Mouse (Mus musculus) megakaryocyte progenitor cell, adult 5-6 weeks (primary cell): Measurements from ENCODE around the gene Dkkl1. TPM values are rescaled to one million over a fixed set of nuclear protein-coding genes. Genes with fewer than 3 reads are reported as not detected.
A peak's percentile ranks its signal among the peaks of the same experiment; 100 is the strongest.

Source experiments
- ATAC-seq: replicated peaks from 2 replicates; pipeline ENCODE4 v1.8.0; 2016; ENCODE audit warnings: mild to moderate bottlenecking, moderate TSS enrichment, inconsistent platforms; ENCODE audit not compliant: poor library complexity
- total RNA-seq, 2 experiments: library from RNA; stranded (forward) in 1 of 2; stranded (reverse) in 1 of 2; fragments of 157-497, 149-512 nt in 1 of 2; fragments of 200-1000 nt in 1 of 2; gene quantifications; 2 replicates each; pipeline versions ENCODE4 v1.2.3 to v1.2.4; 2015 to 2017

Dkkl1 gene
- total RNA-seq, 2 experiments from 2014 or later = 4.2 to 5.4 TPM

GRCm38 (mm10) chr7:45172974-45173373, 39.0 kb downstream of the Dkkl1 start:
- ATAC-seq = peak; percentile 56

- peak; percentile 30; the same call in 1 of the 2 replicates for ATAC-seq
These were observed 42.5 kb downstream of the Dkkl1 start for GRCm38 (mm10) chr7:45169495-45169894.

- no peak for ATAC-seq
These were observed 43.3 kb downstream of the Dkkl1 start for GRCm38 (mm10) chr7:45168656-45169055.

- no peak for ATAC-seq
These were observed 44.0 kb downstream of the Dkkl1 start for GRCm38 (mm10) chr7:45167761-45168445.

- no peak for ATAC-seq
These were observed 45.0 kb downstream of the Dkkl1 start for GRCm38 (mm10) chr7:45166950-45167401.

- ATAC-seq = no peak
These were observed 46.2 kb downstream of the Dkkl1 start for GRCm38 (mm10) chr7:45165701-45166100.

- ATAC-seq = no peak
These were observed 47.1 kb downstream of the Dkkl1 start for GRCm38 (mm10) chr7:45164833-45165232.

GRCm38 (mm10) chr7:45163735-45164490, 48.0 kb downstream of the Dkkl1 start, which contains the start of gene Slc17a7:
Gene Slc17a7, plus strand, starts transcription at chr7:45163949.
- peak; percentile 63 for ATAC-seq

GRCm38 (mm10) chr7:45162996-45163615, 48.8 kb downstream of the Dkkl1 start:
- no peak for ATAC-seq

- ATAC-seq = no peak
These were observed 49.4 kb downstream of the Dkkl1 start for GRCm38 (mm10) chr7:45162551-45162950.

- peak; percentile 88 for ATAC-seq
These were observed 50.1 kb downstream of the Dkkl1 start for GRCm38 (mm10) chr7:45161612-45162473.

- ATAC-seq = no peak
These were observed 51.1 kb downstream of the Dkkl1 start for GRCm38 (mm10) chr7:45160866-45161265.

- ATAC-seq = no peak
These were observed 51.6 kb downstream of the Dkkl1 start for GRCm38 (mm10) chr7:45160316-45160800.

GRCm38 (mm10) chr7:45158991-45159390, 53.0 kb downstream of the Dkkl1 start:
- no peak for ATAC-seq

Other genes with a start within 250 kb of the Dkkl1 start
Only the 30 nearest of the 36 such genes appear.
- gene Bcl2l12, start 213.4 kb downstream of the Dkkl1 start, total RNA-seq (2015) = 22.6 and 25.9 TPM in 2 replicates
- gene Bcl2l12, start 213.4 kb downstream of the Dkkl1 start, total RNA-seq (2017) = 26.2 and 28.0 TPM in 2 replicates
- 19.5 and 21.9 TPM in 2 replicates for gene Scaf1, start 195.8 kb downstream of the Dkkl1 start, total RNA-seq (2015)
- 8.7 and 11.2 TPM in 2 replicates for gene Scaf1, start 195.8 kb downstream of the Dkkl1 start, total RNA-seq (2017)
- 4.8 and 6.1 TPM in 2 replicates for gene Rras, start 194.2 kb downstream of the Dkkl1 start, total RNA-seq (2015)
- gene Rras, start 194.2 kb downstream of the Dkkl1 start, total RNA-seq (2017) = 1.1 TPM in 1 of 2 replicates, not detected in the other
- 20.5 and 21.7 TPM in 2 replicates for gene Prr12, start 159.3 kb downstream of the Dkkl1 start, total RNA-seq (2015)
- gene Prr12, start 159.3 kb downstream of the Dkkl1 start, total RNA-seq (2017) = 2.8 and 4.0 TPM in 2 replicates
- 39.7 and 45.0 TPM in 2 replicates for gene Nosip, start 149.7 kb downstream of the Dkkl1 start, total RNA-seq (2015)
- gene Nosip, start 149.7 kb downstream of the Dkkl1 start, total RNA-seq (2017) = 46.8 and 49.2 TPM in 2 replicates
- 2.6 and 4.7 TPM in 2 replicates for gene Prrg2, start 149.5 kb downstream of the Dkkl1 start, total RNA-seq (2015)
- gene Prrg2, start 149.5 kb downstream of the Dkkl1 start, total RNA-seq (2017) = 3.0 and 4.2 TPM in 2 replicates
- 4.6 and 7.8 TPM in 2 replicates for gene Rcn3, start 119.9 kb downstream of the Dkkl1 start, total RNA-seq (2015)
- gene Rcn3, start 119.9 kb downstream of the Dkkl1 start, total RNA-seq (2017) = 5.4 TPM in 2 replicates
- gene Fcgrt, start 108.3 kb downstream of the Dkkl1 start, total RNA-seq (2015) = 0.54 and 0.62 TPM in 2 replicates
- 3.9 TPM in 2 replicates for gene Fcgrt, start 108.3 kb downstream of the Dkkl1 start, total RNA-seq (2017)
- gene Rps11, start 87.7 kb downstream of the Dkkl1 start, total RNA-seq (2015) = 3,046 and 3,197 TPM in 2 replicates
- gene Rps11, start 87.7 kb downstream of the Dkkl1 start, total RNA-seq (2017) = 1,081 and 1,541 TPM in 2 replicates
- 2,930 and 3,118 TPM in 2 replicates for gene Rpl13a, start 83.4 kb downstream of the Dkkl1 start, total RNA-seq (2015)
- 3,320 and 3,859 TPM in 2 replicates for gene Rpl13a, start 83.4 kb downstream of the Dkkl1 start, total RNA-seq (2017)
- gene Gm45713, start 75.9 kb downstream of the Dkkl1 start, total RNA-seq (2015) = not detected in 2 replicates
- 1.4 TPM in 1 of 2 replicates, not detected in the other for gene Gm45713, start 75.9 kb downstream of the Dkkl1 start, total RNA-seq (2017)
- 8.2 and 8.5 TPM in 2 replicates for gene Flt3l, start 75.7 kb downstream of the Dkkl1 start, total RNA-seq (2015)
- 4.7 and 7.0 TPM in 2 replicates for gene Flt3l, start 75.7 kb downstream of the Dkkl1 start, total RNA-seq (2017)
- 114 and 146 TPM in 2 replicates for gene Pih1d1, start 57.8 kb downstream of the Dkkl1 start, total RNA-seq (2015)
- 34.9 and 61.8 TPM in 2 replicates for gene Pih1d1, start 57.8 kb downstream of the Dkkl1 start, total RNA-seq (2017)
- gene Aldh16a1, start 57.6 kb downstream of the Dkkl1 start, total RNA-seq (2015) = 57.5 and 59.3 TPM in 2 replicates
- gene Aldh16a1, start 57.6 kb downstream of the Dkkl1 start, total RNA-seq (2017) = 23.4 and 25.8 TPM in 2 replicates
- gene Slc17a7, start 48.2 kb downstream of the Dkkl1 start, total RNA-seq (2015) = 0.07 TPM in 1 of 2 replicates, not detected in the other
- gene Slc17a7, start 48.2 kb downstream of the Dkkl1 start, total RNA-seq (2017) = not detected in 2 replicates
- not detected in 2 replicates for gene Gfy, start 32.6 kb downstream of the Dkkl1 start, total RNA-seq (2015)
- gene Gfy, start 32.6 kb downstream of the Dkkl1 start, total RNA-seq (2017) = not detected in 2 replicates
- not detected in 2 replicates for gene Pth2, start 31.2 kb downstream of the Dkkl1 start, total RNA-seq (2015)
- gene Pth2, start 31.2 kb downstream of the Dkkl1 start, total RNA-seq (2017) = not detected in 2 replicates
- 0.15 TPM in 1 of 2 replicates, not detected in the other for gene Ccdc155, start 7.3 kb downstream of the Dkkl1 start, total RNA-seq (2015)
- 0.34 TPM in 1 of 2 replicates, not detected in the other for gene Ccdc155, start 7.3 kb downstream of the Dkkl1 start, total RNA-seq (2017)
- 2.2 TPM in 1 of 2 replicates, not detected in the other for gene Tead2, start 3.6 kb upstream of the Dkkl1 start, total RNA-seq (2015)
- 0.20 TPM in 1 of 2 replicates, not detected in the other for gene Tead2, start 3.6 kb upstream of the Dkkl1 start, total RNA-seq (2017)
- gene Cd37, start 27.0 kb upstream of the Dkkl1 start, total RNA-seq (2015) = 104 and 124 TPM in 2 replicates
- gene Cd37, start 27.0 kb upstream of the Dkkl1 start, total RNA-seq (2017) = 76.6 and 81.9 TPM in 2 replicates
- gene Slc6a16, start 28.9 kb upstream of the Dkkl1 start, total RNA-seq (2015) = not detected in 2 replicates
- not detected in 2 replicates for gene Slc6a16, start 28.9 kb upstream of the Dkkl1 start, total RNA-seq (2017)
- 0.10 TPM in 1 of 2 replicates, not detected in the other for gene Slc6a21, start 65.4 kb upstream of the Dkkl1 start, total RNA-seq (2015)
- gene Slc6a21, start 65.4 kb upstream of the Dkkl1 start, total RNA-seq (2017) = not detected in 2 replicates
- 1.0 and 1.8 TPM in 2 replicates for gene Trpm4, start 121.6 kb upstream of the Dkkl1 start, total RNA-seq (2015)
- gene Trpm4, start 121.6 kb upstream of the Dkkl1 start, total RNA-seq (2017) = 1.2 and 1.4 TPM in 2 replicates
- not detected in 2 replicates for gene Hrc, start 123.1 kb upstream of the Dkkl1 start, total RNA-seq (2015)
- gene Hrc, start 123.1 kb upstream of the Dkkl1 start, total RNA-seq (2017) = not detected in 2 replicates
- gene Ppfia3, start 154.9 kb upstream of the Dkkl1 start, total RNA-seq (2015) = not detected in 2 replicates
- gene Ppfia3, start 154.9 kb upstream of the Dkkl1 start, total RNA-seq (2017) = not detected in 2 replicates
- gene Lin7b, start 158.4 kb upstream of the Dkkl1 start, total RNA-seq (2015) = not detected in 2 replicates
- gene Lin7b, start 158.4 kb upstream of the Dkkl1 start, total RNA-seq (2017) = not detected in 2 replicates
- gene Snrnp70, start 183.6 kb upstream of the Dkkl1 start, total RNA-seq (2015) = 105 and 107 TPM in 2 replicates
- 387 and 490 TPM in 2 replicates for gene Snrnp70, start 183.6 kb upstream of the Dkkl1 start, total RNA-seq (2017)
- not detected in 2 replicates for gene Kcna7, start 193.5 kb upstream of the Dkkl1 start, total RNA-seq (2015)
- not detected in 2 replicates for gene Kcna7, start 193.5 kb upstream of the Dkkl1 start, total RNA-seq (2017)
- gene Ntf5, start 201.5 kb upstream of the Dkkl1 start, total RNA-seq (2015) = 0.10 TPM in 1 of 2 replicates, not detected in the other
- gene Ntf5, start 201.5 kb upstream of the Dkkl1 start, total RNA-seq (2017) = not detected in 2 replicates
- not detected in 2 replicates for gene Lhb, start 208.7 kb upstream of the Dkkl1 start, total RNA-seq (2015)
- gene Lhb, start 208.7 kb upstream of the Dkkl1 start, total RNA-seq (2017) = not detected in 2 replicates